Mouse (Mus musculus) R1 (cell line): Measurements from ENCODE around the gene Vmp1.

Source experiments
- DNase-seq: peaks from one replicate; pipeline ENCODE4 v3.0.0-alpha.2; 2018; ENCODE audit warnings: low read depth, low spot score

The Vmp1 gene

GRCm38 (mm10) chr11:86602116-86602515, 81.5 kb downstream of the Vmp1 start:
- no peak for DNase-seq

DNA sequence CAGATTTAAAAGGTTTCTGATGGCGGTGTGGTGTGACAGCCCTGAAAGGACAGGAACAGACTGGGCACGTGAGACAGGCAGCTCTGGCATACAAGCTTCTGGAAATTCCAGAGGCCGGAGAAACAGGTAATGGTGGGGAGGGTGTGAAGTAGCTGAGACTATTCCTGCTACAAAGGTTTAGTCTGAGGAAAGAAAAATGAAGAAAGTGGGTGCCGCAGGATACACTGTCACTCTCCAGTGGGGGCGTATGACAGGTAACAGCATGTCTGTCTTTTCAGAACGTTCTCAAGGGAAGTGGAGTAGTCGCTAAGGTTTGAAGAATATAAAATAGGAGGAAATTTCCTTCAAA, 83.5 kb downstream of the Vmp1 start:
- no peak for DNase-seq

- no peak for DNase-seq
Observed at GRCm38 (mm10) chr11:86599378-86600208, 84.0 kb downstream of the Vmp1 start.

GRCm38 (mm10) chr11:86598572-86598971, 85.1 kb downstream of the Vmp1 start:
- DNase-seq, result no peak

GRCm38 (mm10) chr11:86598154-86598553, 85.5 kb downstream of the Vmp1 start:
- DNase-seq, result no peak

GRCm38 (mm10) chr11:86596976-86597375, 86.7 kb downstream of the Vmp1 start:
- no peak for DNase-seq

DNA sequence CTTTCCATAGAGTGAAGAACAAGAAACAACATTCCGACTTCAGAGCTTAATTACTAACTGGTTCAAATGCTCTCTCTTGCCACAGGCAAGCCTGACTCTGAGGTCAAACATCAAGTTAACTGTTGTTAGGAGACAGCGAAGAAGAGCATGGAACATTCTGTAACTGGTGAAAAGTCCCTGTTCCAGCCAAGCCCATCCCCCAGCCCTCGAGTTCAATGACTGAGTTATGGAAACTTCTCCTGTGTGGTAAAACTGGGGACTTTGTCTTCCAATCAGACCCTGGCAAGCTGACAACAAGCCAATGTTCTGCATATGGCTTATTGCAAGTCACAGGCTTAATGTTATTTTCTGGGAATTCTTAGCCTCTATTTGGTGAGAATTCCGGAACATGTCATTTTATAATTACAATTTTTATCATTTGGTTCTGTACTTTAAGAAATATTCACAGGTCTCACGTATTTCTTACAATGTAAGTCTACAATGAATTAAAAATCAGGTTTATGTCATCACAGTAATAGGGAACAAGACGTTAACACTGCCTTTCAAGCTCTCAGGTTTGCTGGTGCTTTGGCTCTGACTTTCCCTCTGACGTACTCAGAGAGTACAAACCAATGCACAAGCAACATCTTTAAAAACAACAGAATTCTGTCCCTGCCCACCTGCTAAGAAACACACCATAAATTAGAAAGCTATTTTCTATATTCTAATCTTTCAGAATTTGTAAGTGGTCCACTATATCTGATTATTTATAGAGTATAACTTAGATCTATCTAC, 87.3 kb downstream of the Vmp1 start:
- DNase-seq, result no peak

GRCm38 (mm10) chr11:86595366-86595765, 88.3 kb downstream of the Vmp1 start:
- no peak for DNase-seq

GRCm38 (mm10) chr11:86594188-86594876, 89.3 kb downstream of the Vmp1 start:
- DNase-seq, result no peak

DNA sequence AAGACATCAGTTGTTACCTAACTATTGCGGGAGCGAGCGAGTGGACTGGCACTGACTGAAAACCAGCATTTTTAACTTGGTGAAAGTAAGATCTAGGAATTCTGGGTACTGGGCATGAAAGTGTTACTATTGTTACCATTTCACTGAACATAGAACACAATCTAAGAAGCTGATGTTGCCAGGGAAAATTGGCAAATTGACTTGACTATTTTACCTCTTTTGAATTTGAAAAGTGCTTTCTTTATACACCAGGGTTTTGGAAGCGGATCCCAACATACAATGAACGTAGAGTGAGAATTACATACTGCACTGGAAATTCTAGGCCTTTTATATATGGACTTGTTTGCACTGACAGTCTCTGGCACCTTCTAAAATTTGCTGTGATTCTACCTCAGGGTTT, 90.2 kb downstream of the Vmp1 start:
- DNase-seq, result no peak

GRCm38 (mm10) chr11:86592993-86593392, 90.6 kb downstream of the Vmp1 start:
- DNase-seq, result no peak

- DNase-seq, result peak; percentile 60
Observed at GRCm38 (mm10) chr11:86591931-86592616, 91.6 kb downstream of the Vmp1 start.

GRCm38 (mm10) chr11:86591301-86591845, 92.3 kb downstream of the Vmp1 start:
- no peak for DNase-seq

GRCm38 (mm10) chr11:86590579-86590978, 93.1 kb downstream of the Vmp1 start:
- DNase-seq, result peak; percentile 50

DNA sequence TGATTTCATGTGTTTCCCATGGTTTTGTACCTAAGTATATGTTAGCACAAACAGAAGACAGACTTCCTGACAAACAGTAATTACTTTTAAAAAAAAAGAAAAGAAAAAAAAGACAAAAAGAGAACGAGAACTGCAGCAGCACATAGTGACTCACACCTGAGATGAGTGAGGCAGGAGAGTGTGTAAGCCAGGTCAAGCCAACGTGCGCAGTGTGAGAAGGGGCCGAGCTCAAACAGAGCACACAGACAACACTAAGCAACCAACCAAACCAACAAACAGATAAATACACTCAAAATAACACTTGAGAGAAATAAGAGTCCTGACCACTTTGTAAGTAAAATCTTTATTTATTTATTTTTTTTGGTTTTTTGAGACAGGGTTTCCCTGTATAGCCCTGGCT, 93.6 kb downstream of the Vmp1 start:
- DNase-seq, result no peak

DNA sequence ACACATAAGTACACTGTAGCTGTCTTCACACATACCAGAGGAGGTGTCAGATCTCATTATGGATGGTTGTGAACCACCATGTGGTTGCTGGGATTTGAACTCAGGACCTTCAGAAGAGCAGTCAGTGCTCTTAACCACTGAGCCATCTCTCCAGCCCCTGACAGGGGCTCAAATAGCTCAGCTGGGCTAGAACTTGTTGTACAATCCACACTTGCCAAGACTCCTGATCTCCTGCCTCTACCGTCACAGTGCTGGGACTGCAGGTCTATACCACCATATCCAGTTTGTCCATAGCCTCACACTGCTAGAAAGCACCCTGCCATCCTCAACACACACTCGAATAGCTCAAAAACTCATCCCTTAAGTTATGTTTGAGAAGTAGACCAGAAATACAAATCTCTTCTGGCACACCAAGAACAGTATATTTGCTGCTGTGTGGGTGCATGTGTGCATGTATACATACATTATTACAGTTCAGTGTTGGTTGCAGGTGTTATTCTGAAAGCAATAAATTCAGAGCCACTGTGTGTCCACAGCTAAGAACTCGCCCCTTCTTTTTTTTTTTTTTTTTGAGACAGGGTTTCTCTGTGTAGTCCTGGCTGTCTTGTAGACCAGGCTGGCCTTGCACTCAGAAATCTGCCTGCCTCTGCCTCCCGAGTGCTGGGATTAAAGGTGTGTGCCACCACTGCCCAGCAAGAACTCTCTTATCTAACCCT, 94.9 kb downstream of the Vmp1 start:
- no peak for DNase-seq

GRCm38 (mm10) chr11:86587830-86588229, 95.8 kb downstream of the Vmp1 start:
- DNase-seq, result no peak

DNA sequence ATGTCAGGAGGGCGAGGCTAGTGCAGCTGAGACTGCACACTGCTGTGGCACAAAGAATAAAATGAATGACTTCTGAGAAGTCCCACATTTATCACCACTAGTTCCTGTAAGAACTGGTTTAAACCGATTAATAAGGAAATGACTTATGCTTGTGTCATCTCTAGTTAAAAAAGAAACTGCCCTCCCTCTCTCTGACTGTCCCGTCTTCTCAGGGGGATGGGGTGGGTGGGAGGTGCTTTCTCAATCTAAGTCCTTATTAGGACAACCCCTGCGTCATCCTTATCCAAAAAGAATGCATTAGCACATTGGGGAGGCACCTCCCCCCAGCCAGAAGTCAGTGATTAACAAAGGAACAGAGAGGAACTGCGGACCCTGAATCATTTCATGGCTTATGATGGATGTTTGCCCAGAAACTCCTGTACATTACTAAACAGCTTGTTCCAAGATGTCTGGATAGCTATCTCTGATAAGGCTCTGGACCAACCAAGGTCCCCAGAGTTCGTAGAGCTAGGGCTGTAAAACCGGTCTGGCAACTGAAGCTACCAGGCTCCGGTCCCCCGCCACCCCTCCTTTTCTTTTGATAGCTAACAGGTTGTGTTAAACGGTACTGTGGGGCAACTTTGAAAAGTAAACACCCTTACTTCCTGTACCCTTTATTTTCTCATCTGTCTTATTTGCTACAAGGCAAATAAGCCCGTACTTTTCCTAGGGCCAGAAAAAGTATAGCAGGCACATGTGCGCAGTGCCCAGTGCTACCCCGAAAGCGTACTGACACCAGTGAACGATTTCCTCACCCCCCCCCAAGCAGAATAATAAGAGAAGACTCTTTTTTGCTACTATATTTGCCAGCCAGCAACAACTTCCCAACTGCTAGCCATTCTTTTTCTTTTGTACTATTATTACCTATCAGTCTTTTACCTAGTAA, 96.5 kb downstream of the Vmp1 start:
- peak; percentile 92 for DNase-seq

DNA sequence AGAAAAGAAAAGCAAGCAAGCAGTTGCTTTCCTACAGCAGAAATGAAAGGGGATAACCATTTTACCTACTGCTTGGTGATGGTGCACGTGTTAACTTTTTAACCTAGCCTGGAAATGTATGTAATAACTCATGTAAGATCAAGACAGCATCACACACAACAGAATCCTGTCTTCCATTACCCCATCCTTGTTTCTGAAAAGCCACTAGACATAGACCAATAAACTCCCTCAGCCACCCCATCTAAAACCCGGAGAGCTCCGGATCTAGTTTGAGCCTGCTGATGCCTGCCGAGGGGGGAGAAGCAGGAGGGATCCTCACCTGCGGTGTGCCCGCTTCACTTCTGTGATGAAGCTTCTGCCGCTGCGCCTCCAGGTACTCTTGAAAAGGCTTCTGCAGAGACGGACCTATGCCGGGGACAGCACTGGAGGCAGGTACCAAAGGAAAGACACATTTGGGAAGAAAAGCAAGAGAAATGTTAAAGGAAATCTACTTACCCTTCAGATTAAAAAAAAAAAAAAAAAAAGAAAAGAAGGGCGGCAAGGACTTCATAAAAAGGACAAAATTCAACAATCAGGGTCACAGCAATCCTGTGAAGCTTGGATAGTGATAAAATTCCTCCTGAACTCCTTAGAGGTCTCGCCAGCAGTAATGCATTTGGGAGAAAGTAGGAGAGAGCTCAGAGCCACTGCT, 97.3 kb downstream of the Vmp1 start:
- peak; percentile 60 for DNase-seq
